Mouse (Mus musculus) liver, adult (tissue): ENCODE data around the gene Sv2c.

Experiments used
- GATA4 ChIP-seq: IDR thresholded peaks from 2 replicates; pipeline ENCODE4 v1.6.1; 2014; ENCODE audit warnings: mild to moderate bottlenecking, low read length; ENCODE audit not compliant: insufficient replicate concordance

Sv2c gene

DNA sequence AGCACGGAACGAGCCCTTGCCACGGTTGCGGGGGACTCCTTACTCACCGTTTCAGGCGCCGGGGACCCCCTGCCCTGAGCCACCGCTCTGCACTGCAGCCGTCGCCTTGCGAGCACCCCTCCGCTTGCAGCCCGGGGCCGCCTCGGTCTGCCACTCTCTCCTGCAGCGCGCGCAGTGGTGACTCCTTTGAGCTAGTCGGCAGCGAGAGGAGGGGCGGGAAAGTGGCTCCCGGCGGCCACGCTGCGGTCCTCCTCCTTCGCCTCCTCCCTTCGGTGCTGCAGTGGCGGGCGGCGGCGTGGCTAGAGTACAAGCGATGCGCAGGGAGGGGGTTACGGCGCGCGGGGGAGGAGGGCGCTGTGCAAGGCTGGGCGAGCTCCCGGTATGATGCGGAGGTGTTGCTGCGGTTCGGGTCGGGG lies at the start of gene Sv2c:
Gene Sv2c (minus strand): TSS at position 177 of the 416 bp plus-strand sequence.
- no peak for TF ChIP-seq GATA4

DNA sequence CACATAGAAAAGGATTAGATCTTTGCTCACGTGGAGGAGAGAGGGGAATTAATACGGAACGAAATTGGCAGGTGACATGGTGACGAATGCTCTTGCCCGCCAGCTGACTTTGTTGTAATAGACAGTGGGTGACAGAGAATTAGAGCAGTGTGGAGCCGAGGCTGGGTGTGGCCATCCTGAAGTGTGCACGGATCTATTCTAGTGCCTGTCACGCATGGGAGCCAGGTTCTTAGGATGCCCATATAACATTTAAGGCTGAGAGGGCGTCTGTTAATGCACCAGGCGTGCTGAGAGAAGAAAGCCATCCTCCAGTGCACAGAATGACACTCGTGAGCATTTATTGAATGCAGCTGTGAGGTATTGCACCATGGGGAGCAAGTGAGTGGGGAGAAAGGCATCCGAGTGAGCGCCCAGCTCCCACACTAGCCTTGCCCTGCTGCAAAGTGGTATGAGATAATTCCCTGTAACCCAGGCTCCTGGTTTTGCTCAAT lies 48.3 kb upstream of the Sv2c start:
- no peak for TF ChIP-seq GATA4

GRCm38 (mm10) chr13:96175591-96176212 lies 43.3 kb upstream of the Sv2c start:
- TF ChIP-seq GATA4, result no peak

GRCm38 (mm10) chr13:96173686-96174085 lies 41.3 kb upstream of the Sv2c start:
- no peak for TF ChIP-seq GATA4

DNA sequence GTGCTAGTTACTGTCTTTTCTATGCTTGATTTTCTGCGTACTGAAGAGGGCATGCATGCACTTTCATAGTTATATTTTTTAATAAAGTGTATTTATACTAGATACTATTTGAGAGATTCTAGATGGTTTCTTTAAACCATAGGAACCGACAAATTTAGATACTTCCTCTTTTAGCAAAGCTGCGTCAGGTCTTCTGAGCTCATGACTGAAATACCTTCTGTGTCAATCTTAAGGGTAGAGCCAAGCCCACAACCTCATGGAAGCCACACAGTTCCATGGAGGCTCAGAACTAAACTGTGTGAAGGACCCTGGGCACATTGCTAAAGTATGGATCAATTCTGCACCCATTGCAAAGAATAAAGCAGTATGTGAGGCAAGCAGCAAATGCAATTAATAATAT lies 39.9 kb upstream of the Sv2c start:
- TF ChIP-seq GATA4, result no peak

- TF ChIP-seq GATA4, result no peak
Observed at GRCm38 (mm10) chr13:96168991-96169665, 36.8 kb upstream of the Sv2c start.

DNA sequence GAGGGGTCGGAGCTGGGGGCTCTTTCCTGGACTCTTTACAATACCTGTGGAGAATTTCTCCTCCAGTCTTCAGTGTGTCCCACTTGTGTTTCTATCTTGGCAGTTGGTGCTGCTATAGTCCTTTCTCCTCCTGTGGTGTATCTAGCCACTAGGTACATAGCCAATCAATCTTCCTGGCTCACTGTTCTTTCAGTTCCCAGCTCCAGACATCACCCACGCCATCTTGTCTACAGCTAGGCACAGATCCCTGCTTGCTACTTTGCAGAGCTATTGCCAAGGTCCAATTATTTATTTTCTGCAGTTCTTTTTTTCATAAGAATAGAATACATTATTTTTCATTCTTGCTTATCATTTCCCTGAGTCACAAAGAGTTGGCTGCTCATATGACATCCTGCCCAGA lies 34.2 kb upstream of the Sv2c start:
- TF ChIP-seq GATA4, result no peak

GRCm38 (mm10) chr13:96133363-96134100 lies 1.2 kb upstream of the Sv2c start:
- no peak for TF ChIP-seq GATA4

DNA sequence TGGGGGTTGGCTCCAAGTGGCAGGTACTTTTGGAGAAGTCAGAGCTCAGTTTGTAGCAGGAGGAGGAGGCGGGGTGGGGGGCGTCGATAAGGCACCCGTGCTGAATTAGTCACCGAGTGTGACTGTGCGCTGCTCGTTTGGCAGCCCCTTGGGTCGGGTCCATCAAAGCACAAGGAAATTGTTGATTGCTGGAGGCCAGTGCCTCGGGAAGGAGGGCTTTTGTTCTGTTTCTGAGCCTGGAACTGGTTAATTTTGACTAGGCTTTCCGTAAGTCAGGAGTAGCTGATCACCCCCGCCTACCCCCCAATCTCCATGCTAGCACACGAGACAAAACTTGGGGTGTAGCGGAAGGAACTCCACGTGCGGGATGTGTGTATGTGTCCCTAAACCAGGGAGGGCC lies 456 bp upstream of the Sv2c start:
- no peak for TF ChIP-seq GATA4

- TF ChIP-seq GATA4, result no peak
Observed at GRCm38 (mm10) chr13:96131911-96132310, 466 bp downstream of the Sv2c start.

DNA sequence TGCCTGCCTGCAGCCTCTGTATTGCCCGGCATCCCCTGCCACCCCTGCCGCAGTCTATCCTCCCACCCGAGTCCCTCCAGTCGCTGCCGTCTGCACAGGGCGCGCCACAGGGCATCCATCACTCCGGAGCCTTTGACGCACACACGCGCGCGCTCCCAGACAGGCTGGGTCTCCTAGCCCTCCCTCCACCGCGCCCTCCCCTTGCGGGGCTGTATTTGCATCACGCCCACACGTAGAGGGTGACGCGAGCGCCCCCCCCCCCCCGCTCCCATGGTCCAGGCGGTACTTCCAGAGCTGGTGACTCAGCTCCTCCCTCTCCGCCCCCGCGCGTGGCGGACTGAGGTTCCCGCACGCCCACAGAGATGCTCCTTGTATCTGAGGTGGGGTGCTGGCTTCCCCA lies 1.3 kb downstream of the Sv2c start:
- no peak for TF ChIP-seq GATA4

DNA sequence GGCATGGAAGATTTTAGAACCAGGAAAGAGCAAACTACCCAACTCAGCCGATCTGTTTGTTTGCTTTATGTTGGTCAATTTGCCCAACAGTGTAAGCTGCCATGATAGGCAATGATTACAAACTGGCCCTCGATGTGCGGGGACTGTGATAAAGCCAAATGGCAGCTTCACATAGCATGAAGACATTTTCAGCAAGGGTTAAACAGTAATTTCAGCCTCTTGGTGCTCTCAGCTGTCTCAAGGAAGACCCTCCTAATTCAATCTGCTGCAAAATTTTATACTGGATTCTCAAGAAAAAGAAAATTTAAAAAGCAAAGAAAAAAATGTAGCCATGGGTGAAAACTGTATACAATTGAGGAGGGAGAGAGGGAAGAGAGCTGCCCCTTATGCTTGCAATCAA lies 3.3 kb downstream of the Sv2c start:
- TF ChIP-seq GATA4, result no peak

DNA sequence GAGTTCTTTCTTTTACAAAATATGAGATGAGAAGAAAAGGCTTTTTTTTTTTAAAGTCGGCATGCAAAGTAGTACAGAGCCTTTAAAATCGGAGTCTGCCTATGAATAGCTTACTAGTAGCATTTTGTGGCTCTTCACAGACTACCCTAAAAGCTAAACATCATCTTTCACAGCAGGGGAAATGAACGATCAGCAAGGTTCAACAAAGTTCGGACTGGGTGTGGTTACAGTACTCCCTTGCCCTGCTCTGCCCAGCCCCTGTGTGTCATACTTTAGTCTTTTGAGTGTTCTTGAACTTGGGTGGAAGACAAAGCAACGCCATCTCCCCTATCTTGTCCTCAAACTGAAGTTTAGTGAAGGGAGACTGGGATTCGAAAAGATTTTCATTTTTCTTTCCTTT lies 5.7 kb downstream of the Sv2c start:
- TF ChIP-seq GATA4, result no peak

- no peak for TF ChIP-seq GATA4
Observed at GRCm38 (mm10) chr13:96125011-96125410, 7.4 kb downstream of the Sv2c start.

DNA sequence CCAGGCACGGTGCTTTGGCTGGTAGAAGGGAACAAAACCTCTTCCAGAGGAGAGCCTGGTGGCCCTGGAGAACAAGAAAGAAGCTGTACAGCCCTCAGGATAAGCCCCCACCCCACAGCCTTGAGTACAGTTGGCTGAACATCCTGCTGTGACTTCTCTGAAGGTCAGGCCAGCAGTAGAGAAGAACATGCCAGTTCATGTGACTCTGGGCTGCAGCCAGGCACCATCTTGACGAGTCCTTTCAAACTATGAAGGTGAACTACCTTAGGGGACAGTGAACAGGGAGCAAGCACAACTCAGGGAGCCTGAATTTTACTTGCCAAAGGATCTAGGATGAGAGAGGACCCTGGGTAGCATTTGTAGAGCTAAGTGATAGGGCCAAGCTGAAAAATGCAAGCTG lies 19.7 kb downstream of the Sv2c start:
- TF ChIP-seq GATA4, result no peak

GRCm38 (mm10) chr13:96110767-96111166 lies 21.6 kb downstream of the Sv2c start:
- TF ChIP-seq GATA4, result no peak

DNA sequence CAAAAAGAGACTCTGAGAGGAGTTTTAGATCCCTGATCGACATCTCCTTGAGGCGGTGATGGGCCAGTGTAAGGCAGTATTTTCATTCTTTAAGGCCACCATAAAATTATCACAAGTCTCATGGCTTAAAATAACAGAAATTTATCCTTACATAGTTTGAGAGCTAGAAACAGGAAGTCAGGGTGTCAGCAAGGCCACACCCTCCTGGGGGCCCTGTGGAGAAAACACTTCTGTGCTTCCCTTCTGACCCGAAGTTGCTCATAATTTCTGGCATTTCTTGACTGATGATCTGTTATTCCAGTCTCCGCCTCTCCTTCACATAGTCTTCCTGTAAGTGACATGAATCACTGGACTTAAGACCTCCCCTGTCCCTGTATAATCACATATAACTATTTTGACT lies 26.0 kb downstream of the Sv2c start:
- no peak for TF ChIP-seq GATA4

DNA sequence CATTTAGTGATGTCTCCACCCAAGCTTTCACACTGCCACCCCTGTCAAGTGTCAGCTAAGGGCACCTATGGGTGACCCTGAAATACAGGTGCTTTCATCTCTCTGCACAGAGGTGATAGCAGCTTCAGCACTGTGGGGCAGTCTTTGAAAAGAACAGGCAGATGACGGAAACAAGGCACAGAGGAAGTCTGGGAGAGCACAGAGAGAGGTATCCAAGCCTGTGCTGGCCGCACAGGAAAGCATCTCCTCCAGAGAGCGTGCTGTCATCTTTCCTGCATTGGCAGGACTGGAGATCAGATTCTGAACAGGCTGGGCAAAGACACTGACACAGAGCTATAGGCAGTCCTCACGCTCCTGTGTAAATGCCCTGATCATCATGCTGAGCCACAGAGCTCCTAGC lies 41.4 kb downstream of the Sv2c start:
- TF ChIP-seq GATA4, result no peak
